Mouse (Mus musculus): ENCODE measurements at regions not wholly inside any gene's neighbourhood (a gene's known extent, or its start where the extent isn't known, plus 50 kb on each side); places are given as distances from the start of the nearest gene placed in this dataset.

DNA sequence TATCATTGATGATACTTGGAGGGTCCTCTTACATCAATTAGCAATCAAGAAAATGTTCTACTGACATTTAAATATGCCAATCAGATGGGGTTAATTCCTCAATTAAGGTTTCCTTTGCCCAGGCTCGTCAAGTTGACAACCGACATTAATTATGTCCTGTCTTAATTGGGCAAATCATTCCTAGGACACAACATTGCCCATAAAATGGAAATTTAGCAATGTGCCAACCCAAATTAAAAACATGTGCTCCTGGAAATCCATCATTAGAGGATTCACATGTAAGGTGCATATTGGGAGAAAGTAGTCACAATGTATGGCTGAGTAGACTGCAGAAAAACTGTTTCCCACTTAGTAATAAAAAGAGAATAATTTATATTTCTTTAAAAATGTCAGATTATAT, 483.6 kb upstream of the B430305J03Rik start:
- DNase-seq = no peak
- intact Hi-C loops (cut with DNase I) = no loop called here

DNA sequence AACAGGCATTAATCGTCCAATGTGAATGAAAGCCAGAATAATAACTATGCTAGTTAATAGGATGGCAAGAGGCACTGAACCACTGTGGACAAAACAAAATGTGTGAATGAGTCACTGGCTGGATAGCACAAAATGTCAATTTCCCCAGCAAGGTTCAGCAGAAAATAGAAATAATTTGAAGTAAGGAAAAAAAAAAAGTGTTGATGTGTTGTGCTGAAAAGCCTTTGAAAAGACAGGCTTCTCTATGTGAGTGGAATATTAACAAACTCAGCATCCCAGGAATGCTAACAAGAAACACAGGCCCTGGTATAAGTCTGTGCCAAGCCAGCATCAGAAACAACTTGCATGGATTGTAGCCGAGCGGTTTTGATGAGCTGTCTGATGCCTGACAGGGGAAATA, 481.0 kb upstream of the B430305J03Rik start:
- intact Hi-C loops (cut with DNase I) = no loop called here
- DNase-seq = no peak

DNA sequence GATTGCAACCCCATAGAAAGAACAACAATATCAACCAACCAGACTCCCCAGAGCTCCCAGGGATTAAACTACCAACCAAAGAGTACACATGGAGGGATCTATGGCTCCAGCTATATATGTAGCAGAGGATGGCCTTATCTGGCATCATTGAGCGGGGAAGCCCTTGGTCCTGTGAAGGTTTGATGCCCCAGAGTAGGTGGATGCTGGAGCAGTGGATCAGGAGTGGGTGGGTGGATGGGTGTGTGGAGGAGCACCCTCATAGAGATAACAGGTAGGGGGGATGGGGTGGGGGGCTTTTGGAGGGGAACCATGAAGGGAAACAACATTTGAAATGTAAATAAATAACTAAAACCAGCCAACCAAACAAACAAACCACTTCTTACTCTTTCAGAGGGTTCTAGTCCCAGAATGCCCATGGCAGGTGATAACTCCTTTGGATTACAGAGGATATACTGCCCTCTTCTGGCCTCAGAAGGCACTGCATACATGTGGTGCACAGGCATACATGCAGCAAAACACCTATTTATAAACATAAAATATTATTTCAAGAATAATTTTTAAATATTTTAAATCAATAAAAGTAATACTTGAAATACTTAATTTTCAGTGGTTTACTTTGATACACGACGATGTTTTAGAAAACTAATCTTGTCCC, 473.7 kb upstream of the B430305J03Rik start:
- intact Hi-C loops (cut with DNase I) = loop anchor here (5.0 to 10.0 kb wide), 2 partner anchors 572 to 595 kb away; no protein-coding TSS in a partner anchor
- DNase-seq = peak; percentile 8 to 37

- DNase-seq = no peak
- intact Hi-C loops (cut with DNase I) = no loop called here
These were observed 451.1 kb upstream of the B430305J03Rik start for GRCm38 (mm10) chr3:61816807-61817206.

GRCm38 (mm10) chr3:61796021-61796420, 430.3 kb upstream of the B430305J03Rik start:
- no peak for DNase-seq
- intact Hi-C loops (cut with DNase I) = no loop called here

GRCm38 (mm10) chr3:61790674-61791073, 424.9 kb upstream of the B430305J03Rik start:
- no peak for DNase-seq
- intact Hi-C loops (cut with DNase I) = no loop called here

Data from heart, postnatal 14 days (tissue).